Mouse (Mus musculus) liver, embryonic 14.5 days (tissue): Measurements from ENCODE around the gene Tnfaip3. TPM values are rescaled to one million over a fixed set of nuclear protein-coding genes. Genes with fewer than 3 reads are reported as not detected.

Experiments used
- ATAC-seq: fragments of 200-750 bp; cut with Nextera tagmentation; 2 replicates; pipeline ENCODE4 v1.8.0; 2017; ENCODE audit warnings: moderate number of reproducible peaks, mild to moderate bottlenecking, moderate library complexity; ENCODE audit not compliant: insufficient read depth
- DNase-seq, 3 experiments: peaks; one replicate each; pipeline ENCODE4 v3.0.0-alpha.2; 2012 to 2013; ENCODE audit warnings: low read depth in 3 of 3, low spot score in 3 of 3
- H3K27ac ChIP-seq: fragments of 300-500 bp; sonication (generic); 2 replicates; pipeline ENCODE4 v1.5.1; 2014; ENCODE audit warnings: moderate library complexity, mild to moderate bottlenecking, control low read depth, inconsistent platforms
- H3K27me3 ChIP-seq: fragments of 300-500 bp; sonication (generic); 2 replicates; pipeline ENCODE4 v1.6.1; 2014; ENCODE audit warnings: mild to moderate bottlenecking, low read length, moderate library complexity; ENCODE audit not compliant: control insufficient read depth, insufficient read depth
- H3K36me3 ChIP-seq: fragments of 300-500 bp; sonication (generic); replicated peaks from 2 replicates; pipeline ENCODE4 v1.6.1; 2014; ENCODE audit warnings: low read depth; ENCODE audit not compliant: control insufficient read depth, insufficient read depth
- H3K4me1 ChIP-seq, 2 experiments: fragments of 200-500 bp in 1 of 2; fragments of 300-500 bp in 1 of 2; sonication (generic) in 1 of 2; replicated peaks; 2 replicates each; pipeline ENCODE4 v1.6.1; 2012 to 2014; ENCODE audit warnings: antibody characterized with exemption in 1 of 2, inconsistent platforms in 1 of 2, low read length in 1 of 2; ENCODE audit not compliant: control insufficient read depth in 2 of 2, insufficient read depth in 2 of 2
- H3K4me2 ChIP-seq: fragments of 300-500 bp; sonication (generic); 2 replicates; pipeline ENCODE4 v1.6.1; 2014; ENCODE audit warnings: low read depth, mild to moderate bottlenecking, control low read depth, moderate library complexity
- H3K4me3 ChIP-seq, 2 experiments: fragments of 200-500 bp in 1 of 2; fragments of 300-500 bp in 1 of 2; sonication (generic) in 1 of 2; 2 replicates each; pipeline ENCODE4 v1.5.1; 2012 to 2014; ENCODE audit warnings: low read depth in 2 of 2, low read length in 2 of 2, mild to moderate bottlenecking in 2 of 2, control low read depth in 1 of 2, inconsistent platforms in 1 of 2, moderate library complexity in 1 of 2; ENCODE audit not compliant: insufficient read depth in 1 of 2
- H3K9ac ChIP-seq: fragments of 300-500 bp; sonication (generic); replicated peaks from 2 replicates; pipeline ENCODE4 v1.6.1; 2014; ENCODE audit warnings: mild to moderate bottlenecking, control low read depth, moderate library complexity
- H3K9me3 ChIP-seq: fragments of 300-500 bp; sonication (generic); 2 replicates; pipeline ENCODE4 v1.6.1; 2016; ENCODE audit warnings: low read length, mixed read lengths; ENCODE audit not compliant: control insufficient read depth
- CTCF ChIP-seq: IDR thresholded peaks from 2 replicates; pipeline ENCODE4 v1.5.1; 2016; ENCODE audit warnings: antibody characterized with exemption, low read depth, control low read depth
- EP300 ChIP-seq: IDR thresholded peaks from 2 replicates; pipeline ENCODE4 v1.6.1; 2016; ENCODE audit warnings: antibody characterized with exemption, low read depth
- WGBS: fragments of 180-500 bp; shearing (Covaris S2); extraction: QIAGEN DNeasy Blood & Tissue Kit; methylation state at CpG from one replicate; pipeline ENCODE4 v1.1.7; 2014; ENCODE audit not compliant: insufficient replicate concordance; 5-methylcytosine and 5-hydroxymethylcytosine counted together
- polyA plus RNA-seq, 2 experiments: library from polyadenylated mRNA; depleted of rRNA in 1 of 2; stranded (reverse) in 1 of 2; unstranded in 1 of 2; fragments of >200 nt; fragmentation: Nextera tagmentation in 1 of 2; extraction: Ambion mirVana in 1 of 2; gene quantifications; 2 replicates each; pipeline versions ENCODE4 v1.2.1 to v1.2.3; 2012 to 2014

Tnfaip3 gene
- polyA plus RNA-seq, 2 experiments: 0.77 to 1.1 TPM

GRCm38 (mm10) chr10:18987046-18987906 lies 28.2 kb downstream of the Tnfaip3 start:
- Histone ChIP-seq H3K4me1 (no peaks in the 10 kb centered on the region), H3K4me2 (no peak overlapping the region), H3K9ac (no peak overlapping the region), H3K9me3 (no peaks in the 10 kb centered on the region), H3K36me3 (no peaks in the 10 kb centered on the region), H3K27me3 (no peaks in the 10 kb centered on the region), H3K4me3 (no peak overlapping the region), H3K27ac (no peak overlapping the region)
- WGBS: 26% methylated on average over 2 of the region's 2 CpGs
- TF ChIP-seq EP300 (no peak), CTCF (no peak)
- no peak for DNase-seq
- no peak for ATAC-seq

DNA sequence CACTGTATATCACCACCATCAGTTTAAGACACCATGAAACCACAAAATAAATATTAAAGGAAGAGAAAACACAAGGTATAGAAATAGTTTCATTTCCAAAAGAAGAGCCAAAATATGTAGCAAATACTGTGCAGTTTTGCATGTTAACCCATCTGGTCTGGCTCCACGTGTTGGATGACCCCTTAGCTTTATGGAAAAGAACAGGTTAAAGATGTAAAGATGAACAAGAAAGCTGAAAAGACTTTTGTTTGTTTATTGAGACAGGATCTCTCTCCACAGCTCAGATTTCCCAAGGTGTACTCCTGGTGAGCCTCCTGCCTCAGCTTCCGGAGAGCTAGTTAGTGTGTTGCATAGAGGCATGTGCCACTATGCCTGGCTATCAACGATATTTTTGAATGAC lies 29.9 kb downstream of the Tnfaip3 start:
- DNase-seq: no peak
- TF ChIP-seq CTCF: no peak
- TF ChIP-seq EP300: no peak
- ATAC-seq: no peak
- H3K4me2 ChIP-seq: no peak overlapping the region
- H3K27me3 ChIP-seq: no peaks in the 10 kb centered on the region
- WGBS: 59% methylated on average over 3 of the region's 3 CpGs
- no peak overlapping the region for H3K9ac ChIP-seq
- H3K9me3 ChIP-seq: no peaks in the 10 kb centered on the region
- H3K36me3 ChIP-seq: no peaks in the 10 kb centered on the region
- no peak overlapping the region for H3K4me3 ChIP-seq
- H3K27ac ChIP-seq: no peak overlapping the region
- no peaks in the 10 kb centered on the region for H3K4me1 ChIP-seq

DNA sequence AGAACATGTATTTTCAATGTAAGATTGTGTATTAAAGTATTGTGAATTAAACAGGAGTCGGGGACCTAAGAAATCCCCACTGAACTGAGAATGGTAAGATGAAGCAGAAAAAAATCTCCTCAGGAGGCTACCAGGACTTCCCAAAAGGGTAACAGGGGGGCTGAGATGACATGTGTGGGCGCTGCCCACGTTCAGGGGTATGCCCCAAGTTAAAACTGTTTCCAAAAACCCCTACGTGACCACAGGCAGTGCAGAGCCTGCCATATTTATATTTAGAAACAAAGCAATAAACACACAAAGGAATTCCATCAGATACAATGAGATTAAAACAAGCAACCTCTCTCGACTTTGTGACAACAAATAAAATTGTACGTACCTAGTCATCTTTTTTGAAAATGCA lies 31.9 kb downstream of the Tnfaip3 start:
- no peak for TF ChIP-seq CTCF
- TF ChIP-seq EP300: no peak
- WGBS: 49% methylated on average over 6 of the region's 6 CpGs
- Histone ChIP-seq H3K9ac (no peak overlapping the region), H3K27ac (no peak overlapping the region), H3K27me3 (no peaks in the 10 kb centered on the region), H3K4me2 (no peak overlapping the region), H3K9me3 (no peaks in the 10 kb centered on the region), H3K36me3 (no peaks in the 10 kb centered on the region), H3K4me1 (no peaks in the 10 kb centered on the region), H3K4me3 (no peak overlapping the region)
- DNase-seq (no peak), ATAC-seq (no peak)

DNA sequence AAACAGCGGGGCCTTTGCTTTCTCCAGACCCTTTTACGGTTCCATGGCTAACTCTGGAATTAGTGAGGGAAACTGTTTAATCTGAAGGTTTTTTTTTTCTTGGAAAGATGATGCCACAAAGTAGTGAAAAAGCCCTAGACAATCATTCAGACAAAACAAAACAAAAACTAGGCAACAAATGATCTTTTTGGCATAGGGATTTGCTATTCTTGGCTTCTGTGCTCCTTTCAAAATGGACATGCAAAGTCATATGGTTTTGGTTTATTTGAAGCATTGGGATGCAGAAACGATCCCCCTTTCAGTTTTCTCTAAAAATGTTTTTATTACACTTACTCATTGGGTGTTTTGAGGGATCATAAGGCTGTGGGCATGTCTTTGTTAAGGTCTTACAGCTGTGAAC lies 41.0 kb downstream of the Tnfaip3 start:
- DNase-seq (no peak), ATAC-seq (no peak)
- TF ChIP-seq EP300: no peak
- no peak for TF ChIP-seq CTCF
- 58% methylated on average over 3 of the region's 3 CpGs for WGBS
- no peak overlapping the region for H3K4me3 ChIP-seq
- no peaks in the 10 kb centered on the region for H3K4me1 ChIP-seq
- H3K9ac ChIP-seq: no peak overlapping the region
- no peaks in the 10 kb centered on the region for H3K27me3 ChIP-seq
- no peaks in the 10 kb centered on the region for H3K9me3 ChIP-seq
- no peak overlapping the region for H3K27ac ChIP-seq
- H3K36me3 ChIP-seq: no peaks in the 10 kb centered on the region
- no peak overlapping the region for H3K4me2 ChIP-seq

DNA sequence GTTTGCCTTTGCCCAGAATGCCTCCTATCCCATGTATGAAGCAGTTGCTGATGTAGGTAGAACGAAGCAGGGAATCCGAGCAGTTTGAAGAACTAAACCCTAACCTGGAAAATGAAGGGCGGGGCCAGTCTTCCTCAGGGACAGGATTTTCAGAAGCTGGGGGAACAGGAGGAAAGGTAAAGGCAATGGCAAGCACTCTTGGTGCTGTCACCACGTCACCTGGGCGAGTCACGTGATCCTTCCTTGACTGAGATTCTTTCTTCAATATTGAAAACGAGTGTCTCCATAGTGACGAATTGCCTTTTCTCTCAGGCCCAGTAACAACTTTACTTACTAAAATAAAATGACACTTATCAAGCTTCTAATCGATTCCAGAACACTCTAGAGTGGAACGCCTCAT lies 48.6 kb downstream of the Tnfaip3 start:
- Histone ChIP-seq H3K27me3 (no peaks in the 10 kb centered on the region), H3K9ac (no peak overlapping the region), H3K4me3 (no peak overlapping the region), H3K4me1 (no peaks in the 10 kb centered on the region), H3K4me2 (no peak overlapping the region), H3K36me3 (no peaks in the 10 kb centered on the region), H3K27ac (no peak overlapping the region), H3K9me3 (no peaks in the 10 kb centered on the region)
- no peak for ATAC-seq
- no peak for DNase-seq
- WGBS: 62% methylated on average over 10 of the region's 10 CpGs
- TF ChIP-seq EP300 (no peak), CTCF (no peak)
